Mouse (Mus musculus): ENCODE data around the gene Tmem229a.
A peak's percentile ranks its signal among the peaks of the same experiment; 100 is the strongest.

Tmem229a gene

DNA sequence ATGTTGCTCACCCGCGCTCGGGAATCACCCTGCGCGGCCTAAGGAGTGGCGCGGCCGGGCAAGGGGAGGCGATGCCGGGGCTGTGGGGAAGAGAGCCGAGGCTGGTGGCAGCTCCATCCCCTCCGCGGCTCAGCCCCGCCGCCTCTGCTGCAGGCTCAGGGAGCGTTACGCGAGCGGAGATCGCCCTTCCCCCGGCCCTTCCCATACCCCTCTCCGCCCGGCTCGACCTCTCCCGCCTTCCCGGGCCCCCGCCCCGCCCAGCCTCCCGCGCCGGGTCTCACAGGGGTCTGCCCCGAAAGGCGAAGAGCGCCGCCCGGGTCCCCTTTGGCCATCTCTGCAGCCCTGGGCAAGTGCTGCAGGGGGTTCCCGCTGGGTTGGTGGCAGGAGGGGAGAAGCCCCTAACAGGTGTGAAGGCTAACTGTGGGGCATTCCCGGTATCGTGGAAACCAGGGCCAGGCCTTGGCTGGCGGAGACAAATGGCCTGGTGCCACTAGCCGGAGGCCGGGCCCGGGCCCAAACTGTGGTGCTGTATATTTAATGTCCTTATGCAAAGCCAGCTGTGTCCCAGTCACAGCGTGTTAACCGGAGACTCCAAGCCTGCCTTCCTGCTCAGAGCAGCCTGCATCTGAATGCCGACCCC lies at the start of gene Tmem229a:
Gene Tmem229a (minus strand): TSS at position 352 of the 640 bp plus-strand sequence.
- peak; percentile 77 for DNase-seq

DNA sequence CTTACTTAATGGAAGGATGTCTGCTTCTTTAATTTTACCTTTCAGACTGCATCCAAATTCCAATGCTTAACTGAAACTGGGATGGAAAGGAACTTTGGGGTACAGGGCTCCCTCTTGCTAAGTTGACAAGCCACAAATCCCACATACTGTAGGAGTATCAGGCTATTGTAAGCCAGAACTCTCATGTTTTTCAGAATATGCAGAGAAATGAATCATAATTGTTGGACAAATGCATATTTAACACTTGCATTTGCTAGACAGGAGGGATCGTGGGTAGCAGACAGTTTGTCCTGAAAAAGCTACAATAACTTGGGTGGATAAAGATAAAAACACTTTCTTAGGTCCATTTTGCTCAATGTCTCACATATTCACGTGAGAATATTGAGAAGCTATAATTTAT lies 37.7 kb upstream of the Tmem229a start:
- DNase-seq: no peak

DNA sequence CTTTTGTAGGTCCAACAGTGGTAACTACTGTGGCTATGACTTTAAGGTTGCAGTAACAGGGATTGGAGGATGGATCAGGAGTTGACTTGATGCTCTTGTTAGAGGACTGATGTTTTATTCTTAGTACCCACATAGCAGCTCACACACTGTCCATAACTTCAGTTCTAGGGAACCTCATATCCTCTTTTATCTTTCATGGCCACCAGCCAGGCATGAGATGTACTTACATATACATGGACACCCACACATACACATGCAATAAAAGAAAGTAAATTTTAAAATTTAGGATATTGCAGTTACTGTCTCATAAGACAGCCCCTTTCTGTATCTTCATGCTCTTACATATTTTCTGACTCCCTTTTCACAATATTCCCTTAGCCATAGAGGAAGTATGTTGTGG lies 33.7 kb upstream of the Tmem229a start:
- DNase-seq: no peak

DNA sequence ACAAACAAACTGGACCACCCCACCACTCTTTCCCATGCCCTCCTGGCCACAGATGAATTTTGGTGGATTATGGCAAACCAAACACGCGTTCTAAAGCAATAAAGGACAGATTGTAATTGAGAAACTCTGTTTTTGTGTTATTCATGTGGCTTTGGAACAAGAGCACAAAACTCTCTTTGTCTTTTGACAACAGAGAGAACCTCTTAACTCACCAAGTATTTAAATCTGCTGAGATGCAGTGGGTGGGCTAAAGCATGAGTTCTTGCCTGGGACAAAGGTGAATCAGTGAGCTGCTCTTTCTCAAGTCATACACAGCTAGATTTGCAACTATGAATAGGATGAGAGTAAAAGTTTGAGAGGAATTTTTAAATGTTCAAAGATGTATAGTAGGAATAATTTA lies 20.1 kb upstream of the Tmem229a start:
- DNase-seq: no peak

DNA sequence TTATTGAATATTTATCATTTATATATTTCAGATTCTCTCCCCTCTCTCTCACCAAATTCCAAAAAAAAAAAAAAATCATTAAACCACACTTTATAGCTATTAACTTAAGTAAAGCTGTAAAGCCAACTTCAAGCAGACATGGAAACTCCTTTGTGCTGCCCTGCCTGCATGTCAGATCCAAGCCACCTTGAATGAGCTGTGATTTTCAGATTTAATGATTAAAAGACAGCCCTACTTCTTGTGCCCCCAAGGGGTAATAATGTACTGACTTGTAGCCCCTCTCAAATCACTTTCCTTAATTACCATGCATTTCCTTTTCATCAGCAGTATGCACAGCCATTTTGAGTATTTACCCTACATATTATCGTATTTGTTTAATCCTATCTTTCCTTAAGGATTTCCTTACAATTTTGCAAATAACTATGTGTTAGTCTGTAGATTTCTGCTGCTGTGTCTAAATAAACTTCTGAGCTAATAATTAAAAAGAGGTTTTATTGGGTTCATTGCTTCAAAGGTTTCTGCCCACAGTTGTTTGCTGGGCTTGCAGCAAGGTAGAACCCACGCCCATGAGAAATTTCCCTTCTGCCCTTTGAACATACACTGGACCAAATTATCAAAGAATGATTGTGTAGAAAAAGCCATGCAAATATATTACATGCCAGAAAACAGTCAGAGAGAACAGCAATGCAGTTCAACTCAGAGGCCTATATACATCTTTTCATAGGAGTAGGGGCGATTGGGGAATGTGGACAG lies 12.6 kb upstream of the Tmem229a start:
- DNase-seq: peak; percentile 52

DNA sequence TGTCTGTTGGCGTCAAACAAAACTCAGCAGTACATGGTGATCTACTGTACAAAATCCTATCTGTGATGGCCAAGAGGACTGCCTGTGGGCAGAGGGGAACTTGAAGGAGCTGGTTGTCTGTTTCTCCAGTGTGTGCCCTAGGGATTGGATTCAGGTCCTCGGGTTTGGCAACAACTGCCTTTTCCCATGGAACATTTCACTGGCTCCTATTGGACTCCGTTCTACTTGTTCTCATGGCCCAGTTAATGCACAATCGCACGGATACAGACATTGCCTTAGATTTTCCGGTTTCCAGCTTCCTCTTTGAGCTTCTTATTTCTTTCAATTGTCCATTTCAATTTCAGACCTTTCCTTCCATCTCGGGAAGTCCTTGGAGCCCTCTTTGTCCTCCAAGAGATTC lies 11.6 kb upstream of the Tmem229a start:
- peak; percentile 53 for DNase-seq

DNA sequence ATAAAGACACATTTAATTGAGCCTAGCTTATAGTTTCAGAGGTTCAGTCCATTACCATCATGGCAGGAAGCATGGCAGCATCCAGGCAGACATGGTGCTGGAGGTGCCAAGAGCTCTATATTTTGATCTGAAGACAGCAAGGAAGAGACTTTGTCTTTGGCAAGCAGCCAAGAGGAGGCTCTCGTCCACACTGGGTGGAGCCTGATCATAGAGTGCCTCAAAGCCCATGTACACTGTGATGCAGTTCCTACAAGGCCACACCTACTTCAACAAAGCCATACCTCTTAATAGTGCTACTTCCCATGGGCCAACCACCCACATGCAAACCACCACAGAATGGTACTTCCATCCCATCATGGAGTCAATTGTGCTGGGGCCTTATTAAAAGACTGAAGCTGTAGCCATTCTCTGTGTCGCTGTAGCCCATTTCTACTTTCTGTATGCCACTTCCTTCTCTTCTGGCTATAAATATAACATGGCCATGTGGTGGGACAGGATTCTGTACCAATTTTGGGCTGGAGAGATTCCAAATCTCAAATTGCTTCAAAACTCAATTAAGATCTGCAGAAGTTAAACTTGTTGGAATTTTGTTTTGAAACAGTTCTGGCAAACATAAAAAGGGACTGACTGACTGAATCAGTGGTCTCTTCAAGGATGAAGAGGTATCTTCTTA lies 10.0 kb upstream of the Tmem229a start:
- no peak for DNase-seq

DNA sequence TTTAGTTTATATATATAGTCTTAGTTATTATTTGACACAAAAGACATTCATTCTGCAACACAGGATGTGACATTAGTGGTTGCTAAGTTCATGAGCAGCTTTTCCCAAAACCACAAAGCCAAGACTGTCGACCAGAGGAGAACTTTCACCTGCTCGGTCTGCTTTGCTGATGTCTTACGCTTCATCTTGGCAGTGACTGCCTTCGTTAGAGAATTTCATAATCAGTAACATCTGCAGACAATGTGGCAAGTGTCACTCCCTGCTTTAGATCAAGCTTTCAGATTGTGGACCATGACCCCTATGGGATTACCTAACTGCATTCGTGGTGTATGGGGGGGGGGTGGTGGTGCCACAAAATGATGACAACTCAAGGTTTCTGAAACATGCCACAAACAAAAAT lies 7.7 kb upstream of the Tmem229a start:
- DNase-seq: no peak

DNA sequence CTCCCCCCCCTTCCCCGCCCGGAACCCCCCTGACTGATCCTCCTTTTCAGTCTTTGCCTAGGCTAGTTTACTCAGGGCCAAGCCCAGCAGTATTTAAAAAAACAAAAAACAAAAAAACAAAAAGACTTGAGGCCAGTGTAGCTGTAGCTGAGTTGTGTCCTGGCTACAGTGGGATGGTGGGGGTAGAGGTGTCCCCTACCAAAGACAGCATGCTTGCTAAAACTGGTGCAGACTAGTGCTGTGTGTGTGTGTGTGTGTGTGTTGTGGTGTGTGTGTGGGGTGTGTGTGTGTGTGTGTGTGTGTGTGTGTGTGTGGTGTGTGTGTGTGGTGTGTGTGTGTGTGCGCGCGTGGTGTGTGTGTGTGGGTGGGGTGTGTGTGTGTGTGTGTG lies 483 bp upstream of the Tmem229a start:
- no peak for DNase-seq

DNA sequence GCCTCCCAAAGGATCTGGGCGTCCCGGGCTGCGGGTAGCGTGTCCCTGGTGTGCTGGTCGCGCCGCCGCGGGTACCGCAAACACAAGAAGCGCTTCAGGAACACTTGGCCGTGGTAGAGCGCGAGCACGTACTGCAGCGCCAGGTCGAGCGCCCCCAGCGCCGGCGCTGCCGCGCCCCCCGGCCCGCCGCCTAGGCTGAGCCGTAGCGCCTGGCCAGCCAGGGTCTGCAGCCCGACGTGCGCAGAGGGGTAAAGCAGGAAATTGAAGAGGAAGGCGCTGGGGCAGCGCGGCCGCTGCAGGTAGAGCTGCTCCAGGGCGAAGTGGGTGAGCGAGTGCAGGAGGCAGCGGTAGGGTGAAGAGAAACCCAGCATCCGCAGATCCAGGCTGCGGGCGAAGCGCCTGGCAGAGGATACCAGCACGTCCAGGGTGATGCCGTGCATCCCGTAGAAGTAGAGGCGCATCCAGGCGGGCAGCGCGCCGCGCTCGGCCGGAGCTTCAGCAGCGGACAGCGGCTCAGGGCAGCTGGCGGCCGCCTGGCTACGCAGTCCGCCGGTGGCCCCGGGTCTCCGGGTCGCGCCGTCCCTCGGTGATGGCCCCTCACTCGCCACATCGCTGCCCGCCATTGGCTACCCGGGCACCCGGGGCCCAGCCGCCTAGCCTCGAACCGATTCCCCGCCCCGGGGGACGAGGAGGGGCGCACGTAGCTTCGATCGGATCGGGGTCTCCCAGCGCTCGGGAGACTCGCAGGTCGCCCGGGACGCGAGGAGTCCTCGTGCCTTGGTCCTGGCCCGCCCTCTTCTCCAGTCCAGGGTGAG lies 759 bp downstream of the Tmem229a start:
- DNase-seq: peak; percentile 29

DNA sequence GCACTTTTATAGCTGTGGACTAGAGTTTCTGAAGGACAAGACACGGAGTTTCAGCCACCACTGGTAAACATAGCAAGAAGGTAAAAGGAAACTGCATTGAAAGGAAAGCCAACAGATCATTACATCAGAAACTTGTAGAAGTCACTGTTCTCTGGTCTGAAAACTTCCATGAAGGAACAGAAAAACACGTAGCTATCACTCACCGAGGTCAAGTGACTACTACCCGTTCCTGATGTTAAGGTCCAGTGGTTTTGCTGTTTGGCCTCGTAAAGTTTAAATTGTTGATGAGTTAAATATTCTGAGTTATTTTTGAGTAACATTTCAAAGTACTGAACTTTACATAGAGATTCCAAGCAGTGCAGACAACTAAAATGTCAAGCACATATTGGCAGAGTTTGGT lies 2.0 kb downstream of the Tmem229a start:
- DNase-seq: peak; percentile 26

DNA sequence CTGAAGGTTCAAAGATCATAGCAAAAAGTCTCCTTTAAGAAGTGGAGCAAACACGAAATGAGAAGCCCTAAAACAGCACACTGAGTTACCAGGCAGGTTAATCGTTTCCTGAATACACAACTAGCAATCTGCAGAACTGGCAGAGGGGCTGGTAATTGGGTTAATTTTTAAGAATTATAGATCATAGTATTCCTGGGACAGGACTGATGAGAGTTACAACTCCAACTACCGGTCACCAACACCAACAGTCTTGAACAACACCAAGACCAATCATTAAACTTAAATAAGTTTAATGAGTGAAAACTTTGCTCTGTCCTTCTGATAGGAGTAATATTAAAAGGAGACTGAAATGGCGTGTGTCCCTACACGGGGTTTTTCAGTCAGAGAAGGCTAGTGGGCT lies 3.8 kb downstream of the Tmem229a start:
- peak; percentile 71 for DNase-seq

DNA sequence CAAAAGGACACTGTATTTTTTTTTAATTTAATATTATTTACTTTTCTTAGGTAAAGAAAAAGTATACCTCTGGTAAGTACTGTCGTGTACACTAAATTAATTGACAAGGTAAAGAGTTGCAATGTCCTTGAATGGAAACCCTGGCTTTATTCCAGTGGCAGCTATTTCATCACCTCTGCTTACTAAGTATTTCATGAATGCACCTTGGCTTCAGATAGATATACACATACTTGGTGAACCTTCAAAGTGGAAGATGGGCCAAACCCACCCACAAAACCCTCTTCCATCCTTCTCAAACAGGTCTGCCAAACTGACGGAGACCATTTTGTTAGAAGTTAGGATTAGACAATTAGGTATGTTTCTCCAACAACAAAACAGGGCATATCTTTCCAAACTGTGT lies 5.4 kb downstream of the Tmem229a start:
- no peak for DNase-seq

DNA sequence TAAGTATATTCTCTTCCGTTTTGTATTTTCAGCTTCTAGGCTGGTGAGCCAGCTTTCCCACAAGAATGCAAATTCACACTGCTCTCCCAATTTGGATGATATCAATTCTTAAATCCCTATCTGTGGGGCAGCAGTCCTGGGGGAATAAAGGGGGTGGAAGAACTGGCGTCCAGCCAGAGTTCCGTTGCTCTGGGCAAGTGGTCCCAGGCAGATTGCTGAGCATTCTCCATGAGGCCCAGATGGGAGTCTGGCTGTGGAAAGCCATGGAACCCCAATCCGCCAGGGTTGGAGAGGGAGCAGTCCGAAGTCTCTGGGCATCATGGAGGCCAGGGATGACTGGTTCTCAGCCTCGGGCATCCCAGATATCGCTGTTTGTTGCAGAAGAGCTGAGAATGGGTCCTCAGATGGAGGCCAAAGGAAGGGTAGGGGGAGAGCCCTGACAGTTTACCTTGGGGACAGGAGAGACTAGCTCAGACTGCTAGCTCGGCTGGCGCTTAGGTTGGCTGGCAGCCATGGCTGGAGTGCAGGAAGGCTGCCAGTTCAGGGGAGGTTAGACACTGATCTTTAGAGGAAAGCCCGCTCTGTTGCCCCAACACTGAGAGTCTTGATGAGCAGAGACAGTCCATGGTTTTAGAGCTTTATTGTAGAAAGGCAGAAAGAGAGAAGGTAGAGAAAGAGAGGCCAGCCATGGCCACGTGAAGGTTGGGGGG lies 30.9 kb downstream of the Tmem229a start:
- DNase-seq: no peak

DNA sequence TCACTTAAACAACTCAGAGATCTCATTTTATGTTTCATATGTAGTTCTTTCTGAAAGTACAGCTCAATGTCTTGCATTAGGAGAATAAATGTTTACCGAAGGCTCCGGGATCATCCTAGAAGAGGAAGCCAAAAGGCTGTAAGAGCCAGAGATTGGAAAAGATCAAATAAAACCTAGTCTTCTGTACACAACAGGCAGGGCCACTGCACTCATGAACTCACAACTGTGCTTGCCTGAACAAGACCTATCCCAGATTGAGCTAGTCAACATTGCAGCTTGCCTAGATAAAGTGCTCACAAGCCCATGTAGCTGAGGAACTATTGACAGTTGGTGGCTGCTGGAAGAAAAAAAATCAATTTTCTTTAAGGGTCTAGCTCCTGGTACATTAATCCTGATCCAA lies 42.5 kb downstream of the Tmem229a start:
- no peak for DNase-seq

DNA sequence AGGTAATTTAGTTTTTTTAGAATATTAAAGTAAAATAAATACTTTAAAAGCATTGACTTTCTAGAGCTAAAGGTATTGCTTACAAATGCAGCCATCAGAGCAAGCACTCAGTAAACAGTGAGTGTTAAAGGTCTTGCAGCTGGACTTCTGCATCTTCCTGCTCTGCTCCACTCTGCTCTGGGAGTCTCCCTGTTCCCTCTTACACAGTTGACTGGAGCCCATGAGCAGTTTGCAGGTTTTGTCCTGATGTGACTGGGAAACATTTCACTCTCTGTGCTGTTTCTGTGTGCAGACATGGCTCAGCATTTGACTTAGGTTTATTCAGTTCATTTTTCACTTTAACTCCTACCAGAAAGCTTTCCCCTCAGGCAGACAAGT lies 45.4 kb downstream of the Tmem229a start:
- DNase-seq: peak; percentile 9

DNA sequence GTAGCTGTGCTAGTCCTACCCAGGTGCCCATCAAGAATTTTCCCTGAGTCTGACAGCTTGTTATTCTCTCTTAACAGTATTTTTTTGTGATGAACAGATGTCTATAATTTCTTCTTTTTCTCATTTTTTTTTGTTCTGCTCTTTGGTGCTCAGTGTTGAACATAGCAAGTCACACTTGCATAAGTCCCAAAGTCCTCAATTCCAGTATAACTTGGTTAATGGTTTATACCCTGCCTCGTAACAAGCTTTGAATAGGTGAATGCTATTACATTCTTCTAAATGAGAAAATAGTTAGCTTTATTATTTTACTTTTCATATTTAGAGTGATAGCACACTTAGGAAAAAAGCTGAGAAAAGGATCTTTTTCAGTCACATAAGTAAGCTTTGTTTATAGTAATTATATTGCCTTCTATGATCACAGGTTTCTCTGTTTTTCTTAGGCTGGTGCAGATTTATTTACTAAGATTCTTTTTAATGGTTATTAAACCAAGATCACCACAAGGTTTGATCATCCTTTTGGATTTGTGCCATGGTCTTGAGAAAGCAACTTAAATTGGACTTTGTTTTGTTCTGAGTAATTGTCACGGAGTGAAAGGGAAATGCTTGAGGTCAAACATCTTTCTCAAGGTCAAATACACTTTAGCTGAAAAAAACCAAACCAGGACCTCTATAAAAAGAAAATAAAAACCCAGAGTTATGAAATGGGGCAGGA lies 45.9 kb downstream of the Tmem229a start:
- no peak for DNase-seq

DNA sequence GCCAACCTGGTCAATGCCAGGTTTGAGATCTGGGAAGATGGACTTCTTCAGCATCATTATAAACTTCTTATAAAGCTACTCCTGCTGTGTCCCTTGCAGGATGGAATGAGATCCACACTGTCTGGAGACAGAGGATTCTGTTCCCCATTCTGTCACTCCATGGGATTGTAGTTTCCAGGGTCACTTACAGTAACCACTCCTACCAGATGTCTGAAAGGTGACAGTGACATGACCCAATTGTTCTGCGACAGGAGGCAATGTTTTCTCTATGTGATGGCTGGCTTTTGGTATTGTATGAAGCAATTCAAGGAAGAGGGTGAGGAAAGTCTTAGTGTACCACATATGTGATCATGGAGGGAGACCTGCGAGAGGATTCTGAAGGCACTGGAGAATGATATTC lies 48.3 kb downstream of the Tmem229a start:
- DNase-seq: no peak

DNA sequence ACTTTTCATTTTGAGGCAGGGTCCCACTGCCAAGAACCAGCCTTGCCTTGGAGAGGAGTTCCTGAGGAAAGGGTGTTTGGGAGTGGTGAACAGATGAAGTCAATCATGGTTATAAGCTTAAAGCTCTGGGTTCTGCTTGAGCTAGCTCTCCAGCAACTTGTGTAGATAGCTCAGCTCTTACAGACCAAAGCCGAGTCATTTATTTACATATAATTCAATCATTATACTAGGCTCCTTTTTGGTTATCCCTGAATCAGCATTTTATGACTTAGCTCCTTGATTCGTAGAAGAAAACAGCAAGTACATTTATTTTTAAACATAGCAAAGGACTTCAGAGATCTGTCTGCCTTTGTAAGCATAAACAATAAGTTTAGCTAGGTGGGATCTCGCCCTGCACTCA lies 51.0 kb downstream of the Tmem229a start:
- no peak for DNase-seq

Measured in kidney, adult 11 months (tissue).